Mouse (Mus musculus): ENCODE data around the gene Pigk.

The Pigk gene

GRCm38 (mm10) chr3:152898906-152899305, 185.0 kb downstream of the Pigk start:
- DNase-seq (ENCODE audit: low spot score), result no peak

- DNase-seq (ENCODE audit: low spot score), result no peak
Observed at GRCm38 (mm10) chr3:152905026-152905425, 191.1 kb downstream of the Pigk start.

- DNase-seq (ENCODE audit: low spot score), result no peak
Observed at GRCm38 (mm10) chr3:152905800-152906199, 191.9 kb downstream of the Pigk start.

DNA sequence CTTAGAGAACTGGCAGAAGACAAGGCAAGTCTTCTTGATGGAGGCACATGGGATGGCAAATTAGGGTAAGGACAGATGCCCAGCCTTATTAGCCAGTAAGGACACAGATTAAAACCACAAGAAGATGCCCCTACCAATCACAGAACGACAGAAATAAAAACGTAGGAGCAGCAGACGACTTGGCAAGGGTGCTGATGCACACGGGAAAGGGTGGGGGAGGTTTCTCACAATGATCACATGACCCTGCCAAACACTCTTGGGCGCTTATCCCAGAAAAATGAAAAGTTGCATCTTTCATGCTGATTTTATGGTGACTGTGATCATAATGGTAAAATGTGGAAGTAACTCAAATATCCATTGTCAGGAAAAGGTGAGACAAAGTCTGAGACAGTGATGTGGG, 193.2 kb downstream of the Pigk start:
- no peak for DNase-seq (ENCODE audit: low spot score)

- no peak for DNase-seq (ENCODE audit: low spot score)
Observed at GRCm38 (mm10) chr3:152907683-152908082, 193.8 kb downstream of the Pigk start.

DNA sequence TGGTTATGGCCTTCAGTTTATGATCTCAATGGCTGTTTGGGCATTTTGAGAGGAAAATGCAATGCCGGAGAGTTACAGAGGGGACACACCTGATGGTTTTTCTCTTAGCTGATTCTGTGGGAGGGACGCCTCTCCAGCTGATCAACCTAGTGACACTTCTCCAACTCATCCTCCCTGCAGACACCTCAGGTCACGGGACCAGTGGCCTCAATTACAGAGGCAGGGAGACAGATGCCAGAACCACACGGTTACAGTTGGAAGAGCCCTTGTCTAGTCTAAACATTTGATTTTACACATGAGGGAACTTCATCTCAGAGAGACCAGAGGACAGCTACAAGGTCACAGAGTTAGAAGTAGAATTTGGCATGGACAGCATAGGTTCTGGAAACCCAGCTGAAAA, 197.7 kb downstream of the Pigk start:
- no peak for DNase-seq (ENCODE audit: low spot score)

DNA sequence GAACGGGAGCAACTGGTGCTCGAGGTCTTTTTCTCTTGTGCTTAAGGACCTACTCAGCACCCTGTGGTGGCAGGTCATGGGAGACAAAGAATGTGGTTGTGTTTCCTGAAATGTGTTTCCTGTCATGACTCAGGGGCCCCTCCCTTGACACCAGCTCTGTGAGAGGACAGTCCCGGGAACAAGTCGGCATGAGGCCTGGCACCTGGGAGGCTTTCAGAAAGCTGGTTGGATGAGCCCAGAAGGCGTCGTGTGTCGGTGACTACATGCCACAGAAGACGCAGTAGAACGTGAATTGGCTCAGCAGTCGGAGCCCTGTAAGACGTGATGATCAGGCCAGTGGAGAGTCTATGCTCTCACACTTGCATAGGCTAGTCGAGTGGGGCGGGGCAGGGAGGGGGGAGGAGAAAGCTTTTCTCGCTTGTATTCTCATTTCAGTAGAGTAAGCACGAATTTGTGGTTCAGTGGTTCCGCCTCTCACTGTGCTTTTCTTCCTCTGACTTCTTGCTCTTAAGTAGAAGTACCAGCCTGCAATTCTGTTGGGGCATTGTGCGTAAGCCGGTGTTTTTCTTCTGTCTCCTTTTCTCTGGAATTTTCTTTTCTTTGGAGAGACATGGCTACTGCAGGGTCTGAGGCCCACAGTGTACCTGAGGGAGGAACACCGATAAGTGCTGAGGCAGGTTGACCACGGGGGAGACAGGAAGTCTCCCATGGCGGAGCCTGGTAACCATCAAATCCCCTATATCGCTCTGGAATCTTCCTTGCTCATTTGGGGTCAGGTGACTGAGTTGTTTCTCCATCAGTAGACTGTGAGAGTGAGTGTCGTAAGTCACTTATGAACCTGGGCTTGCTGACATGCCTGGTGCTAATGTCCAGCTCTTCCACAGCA, 198.6 kb downstream of the Pigk start:
- no peak for DNase-seq (ENCODE audit: low spot score)

- no peak for DNase-seq (ENCODE audit: low spot score)
Observed at GRCm38 (mm10) chr3:152913150-152913549, 199.2 kb downstream of the Pigk start.

DNA sequence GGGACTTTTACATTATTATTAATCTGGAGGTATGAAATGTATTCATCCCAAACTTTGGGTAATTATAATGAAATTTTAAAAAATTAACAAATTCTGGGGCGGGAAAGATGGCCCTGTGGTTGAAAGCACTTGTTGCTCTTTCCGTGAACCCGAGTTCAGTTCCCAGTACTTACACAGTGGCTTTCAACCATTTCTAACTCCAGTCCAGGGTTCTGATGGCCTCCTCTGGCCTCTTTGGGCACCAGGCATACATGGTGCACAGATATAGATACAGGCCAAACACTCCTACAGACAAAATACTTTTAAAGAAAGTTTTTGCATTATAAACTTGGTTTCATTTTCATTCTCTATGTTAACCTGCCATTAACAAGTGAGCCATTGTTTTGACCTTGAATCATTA, 199.7 kb downstream of the Pigk start:
- DNase-seq (ENCODE audit: low spot score), result no peak

GRCm38 (mm10) chr3:152914376-152914775, 200.5 kb downstream of the Pigk start:
- no peak for DNase-seq (ENCODE audit: low spot score)

DNA sequence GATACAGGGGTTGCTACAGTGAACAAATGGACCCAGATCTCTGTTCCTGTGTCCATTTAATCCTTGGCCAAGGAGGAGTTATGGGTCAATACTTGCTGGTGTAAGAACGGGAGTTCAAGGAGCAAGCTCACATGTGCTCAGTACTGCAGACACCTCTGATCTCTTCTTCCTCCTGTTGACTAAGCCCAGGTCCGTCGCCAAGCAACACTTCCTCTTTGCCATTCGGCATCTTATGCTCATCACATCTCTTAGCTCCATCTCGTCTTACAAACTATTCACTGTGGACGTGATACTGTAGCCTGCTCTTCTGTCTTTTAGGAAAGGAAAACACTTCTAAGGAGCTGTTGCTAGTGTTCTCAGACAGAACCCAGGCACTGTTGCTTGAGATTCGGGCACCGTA, 203.7 kb downstream of the Pigk start:
- DNase-seq (ENCODE audit: low spot score), result no peak

GRCm38 (mm10) chr3:152919101-152919500, 205.2 kb downstream of the Pigk start:
- DNase-seq (ENCODE audit: low spot score), result no peak

DNA sequence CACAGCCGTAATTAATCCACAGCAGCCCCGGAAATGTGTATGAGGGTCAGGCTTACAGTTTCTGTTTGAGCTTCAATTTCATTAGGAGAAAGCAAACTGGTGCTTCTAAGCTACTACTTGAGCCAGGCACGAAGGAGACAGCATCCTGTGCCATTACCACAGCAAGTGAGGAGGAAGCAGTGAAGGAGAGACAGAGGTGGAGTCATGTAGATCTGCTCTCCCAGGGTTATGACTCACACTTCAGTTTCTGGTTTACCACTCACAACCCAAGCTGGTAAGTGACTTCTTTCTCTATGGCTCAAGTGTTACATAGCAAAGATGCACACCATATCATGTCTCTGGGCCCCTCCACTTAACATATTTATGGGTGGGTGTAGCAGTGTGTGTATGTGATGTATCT, 206.5 kb downstream of the Pigk start:
- DNase-seq (ENCODE audit: low spot score), result no peak

DNA sequence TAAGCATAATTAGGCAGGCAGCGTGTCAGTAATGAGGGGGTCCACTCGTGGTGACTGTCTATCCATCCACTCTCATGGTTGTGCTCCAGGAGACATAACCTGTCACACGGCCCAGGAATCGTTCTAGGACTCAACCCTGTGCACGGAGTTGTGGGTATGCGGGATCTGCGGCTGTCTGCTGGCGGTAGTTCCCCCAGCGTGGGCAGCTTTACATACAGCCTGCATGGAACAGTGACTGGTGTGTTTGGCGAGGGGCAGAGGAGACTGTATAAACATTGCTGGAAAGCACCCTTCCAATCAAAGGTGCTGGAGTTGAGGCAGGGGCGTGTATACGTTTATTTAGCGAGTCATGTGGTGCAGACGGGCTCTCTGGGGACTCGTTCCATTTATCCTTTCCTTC, 209.6 kb downstream of the Pigk start:
- no peak for DNase-seq (ENCODE audit: low spot score)

GRCm38 (mm10) chr3:152925364-152925763, 211.5 kb downstream of the Pigk start:
- DNase-seq (ENCODE audit: low spot score), result no peak

GRCm38 (mm10) chr3:152926166-152926565, 212.3 kb downstream of the Pigk start:
- no peak for DNase-seq (ENCODE audit: low spot score)

DNA sequence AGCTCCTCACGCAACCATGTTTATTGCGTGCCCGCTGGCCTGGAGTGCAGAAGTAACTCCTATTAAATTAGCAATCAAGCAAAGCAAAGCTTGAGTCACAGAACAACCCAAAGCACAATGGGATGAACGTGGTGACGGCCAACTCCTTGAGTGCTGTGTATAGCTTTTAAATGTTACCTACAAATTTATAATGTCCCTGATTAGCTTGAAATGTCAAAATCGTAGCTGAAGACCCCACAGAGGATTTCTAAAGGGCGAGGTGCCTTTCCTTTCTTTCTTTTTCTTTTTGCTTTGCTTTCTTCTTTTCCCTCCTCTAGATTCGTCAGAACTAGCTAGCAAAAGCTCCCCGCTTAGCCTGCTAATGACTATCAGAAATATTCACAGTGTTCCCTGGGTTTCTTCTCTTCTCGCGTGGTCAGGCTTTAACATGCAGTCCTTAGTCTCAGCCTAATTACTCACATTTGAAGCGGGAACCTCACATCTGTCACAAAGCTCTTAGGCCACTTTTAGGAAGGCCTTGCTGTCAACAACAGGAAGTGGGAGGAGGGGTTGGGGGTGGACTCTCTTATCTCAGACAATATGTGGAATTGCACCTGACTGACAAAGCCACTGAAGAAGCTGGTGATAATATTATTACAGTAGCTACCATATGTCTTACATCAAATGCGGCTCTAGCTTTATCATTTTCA, 214.5 kb downstream of the Pigk start:
- DNase-seq (ENCODE audit: low spot score), result no peak

GRCm38 (mm10) chr3:152929256-152929787, 215.4 kb downstream of the Pigk start:
- no peak for DNase-seq (ENCODE audit: low spot score)

- DNase-seq (ENCODE audit: low spot score), result no peak
Observed at GRCm38 (mm10) chr3:152929788-152930281, 215.9 kb downstream of the Pigk start.

DNA sequence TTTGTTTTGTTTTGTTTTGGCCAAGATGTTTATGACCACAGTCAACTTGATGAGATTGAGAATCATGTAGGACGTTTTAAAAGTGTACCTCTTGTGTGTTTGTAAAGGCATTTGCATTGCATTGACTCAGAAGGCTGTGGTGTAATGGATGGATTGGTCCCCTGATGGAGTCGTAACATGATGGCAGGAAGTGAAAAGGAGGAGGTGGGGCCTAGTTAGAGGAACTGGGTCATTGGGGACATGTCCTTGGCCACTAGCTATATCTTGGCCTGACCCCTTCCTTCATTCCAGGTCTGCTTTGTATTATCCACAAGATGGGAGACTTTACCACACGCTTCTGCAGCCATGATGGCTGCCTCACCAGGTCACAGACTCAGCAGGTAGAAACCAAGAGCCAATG, 217.5 kb downstream of the Pigk start:
- DNase-seq (ENCODE audit: low spot score), result no peak

GRCm38 (mm10) chr3:152932096-152932495, 218.2 kb downstream of the Pigk start:
- no peak for DNase-seq (ENCODE audit: low spot score)

GRCm38 (mm10) chr3:152932544-152932943, 218.6 kb downstream of the Pigk start:
- no peak for DNase-seq (ENCODE audit: low spot score)

GRCm38 (mm10) chr3:152933737-152934136, 219.8 kb downstream of the Pigk start:
- DNase-seq (ENCODE audit: low spot score), result no peak

All from ovary, postnatal 14 days (tissue).